Mouse (Mus musculus): ENCODE measurements at regions not wholly inside any gene's neighbourhood (a gene's known extent, or its start where the extent isn't known, plus 50 kb on each side); places are given as distances from the start of the nearest gene placed in this dataset.

GRCm38 (mm10) chr10:86555843-86556242, 57.1 kb upstream of the Syn3 start:
- Histone ChIP-seq H3K4me1 (ENCODE audit: control insufficient read depth, insufficient read depth, low read length) (no peaks in the 10 kb centered on the region; the same call in 1 of the 2 replicates), H3K27ac (ENCODE audit: control insufficient read depth, insufficient read depth, low read depth, low read length, poor library complexity) (no peak overlapping the region), H3K4me3 (replicated peaks; ENCODE audit: control insufficient read depth, low read depth, low read length) (no peak overlapping the region)
- 49% methylated on average over 8 of the region's 8 CpGs for WGBS
- TF ChIP-seq CTCF (IDR thresholded peaks at IDR 0.05; ENCODE audit: control insufficient read depth, insufficient read depth, low read length) = peak; percentile 20; the same call in 1 of the 2 replicates
- TF ChIP-seq POLR2A (IDR thresholded peaks at IDR 0.05; ENCODE audit: borderline replicate concordance, control insufficient read depth, low read depth, low read length) = no peak

Data from bone marrow, adult 2 months (tissue).